Mouse (Mus musculus): Measurements from ENCODE around the gene Stkld1. TPM values are rescaled to one million over a fixed set of nuclear protein-coding genes. Genes with fewer than 3 reads are reported as not detected.

Stkld1 gene
- total and polyA plus RNA-seq, 3 experiments = 0.13 to 0.29 (median 0.19) TPM

- TF ChIP-seq ELF1 (IDR thresholded peaks at IDR 0.05; ENCODE audit: low read depth, low read length) (peak; percentile 98), SMC3 (IDR thresholded peaks at IDR 0.05; ENCODE audit: low read depth, low read length) (no peak), MAZ (IDR thresholded peaks at IDR 0.05; ENCODE audit: low read depth, low read length) (peak; percentile 83), JUND (conservative IDR thresholded peaks at IDR 0.05; ENCODE audit: low read depth, low read length) (no peak), USF2 (conservative IDR thresholded peaks at IDR 0.05; ENCODE audit: low read depth, low read length) (no peak)
Measured at GRCm38 (mm10) chr2:26902467-26903220, 31.2 kb upstream of the Stkld1 start, which contains the start of gene Surf6 (continued).

GRCm38 (mm10) chr2:26903311-26903710, 30.5 kb upstream of the Stkld1 start:
- Histone ChIP-seq H3K4me1 (ENCODE audit: control insufficient read depth in 1 of 2, insufficient read depth in 2 of 2) (peaks cover 16 to 59% of the 10 kb centered on the region in 2 experiments), H3K4me3 (replicated peaks in 1 of 3; ENCODE audit: low read depth in 2 of 3, low read length in 2 of 3, poor library complexity in 1 of 3) (peak overlapping the region; percentile 76 to 78 (median 76)), H3K4me2 (ENCODE audit: insufficient read depth, low read depth, poor library complexity, severe bottlenecking) (peak overlapping the region; percentile 71), H3K27me3 (replicated peaks) (no peaks in the 10 kb centered on the region), H3K36me3 (replicated peaks in 1 of 2; ENCODE audit: control insufficient read depth in 1 of 2, insufficient read depth in 1 of 2, low read length in 1 of 2) (peaks cover 45 to 79% of the 10 kb centered on the region in 2 experiments), H3K27ac (ENCODE audit: insufficient read depth, low read depth) (peak overlapping the region; percentile 88), H3K9me3 (replicated peaks; ENCODE audit: low read length) (no peaks in the 10 kb centered on the region), H3K9ac (ENCODE audit: insufficient read depth, low read depth) (peak overlapping the region; percentile 90), H3K79me2 (replicated peaks; ENCODE audit: control insufficient read depth, extremely low read depth, insufficient read depth, poor library complexity, severe bottlenecking) (peaks cover 41% of the 10 kb centered on the region)
- dilution Hi-C loops (cut with MboI; ENCODE audit: extremely low pct_ligation_motif_present, extremely low pct_unique_long_range_greater_than_20kb, low sequenced_read_pairs) = no loop called here
- in situ Hi-C loops (cut with MboI; ENCODE audit: low pct_ligation_motif_present, low pct_unique_long_range_greater_than_20kb, low sequenced_read_pairs) = no loop called here
- no peak for TF ChIP-seq USF1 (IDR thresholded peaks at IDR 0.05; ENCODE audit: low read depth, low read length)
- TF ChIP-seq MAFK (IDR thresholded peaks at IDR 0.05; ENCODE audit: insufficient replicate concordance, low read length) = no peak
- TF ChIP-seq POLR2AphosphoS2 (IDR thresholded peaks at IDR 0.05; ENCODE audit: low read depth, low read length) = peak; percentile 44; the same call in 1 of the 2 replicates
- no peak for TF ChIP-seq CTCF (conservative IDR thresholded peaks at IDR 0.05 in 1 of 2, IDR thresholded peaks at IDR 0.05 in 1 of 2; ENCODE audit: low read depth in 2 of 2, low read length in 2 of 2)
- TF ChIP-seq ZKSCAN1 (IDR thresholded peaks at IDR 0.05; ENCODE audit: borderline replicate concordance, low read depth, low read length) = no peak
- no peak for TF ChIP-seq ETS1 (conservative IDR thresholded peaks at IDR 0.05; ENCODE audit: low read depth, low read length)
- no peak for DNase-seq (ENCODE audit: extremely low read depth)

DNA sequence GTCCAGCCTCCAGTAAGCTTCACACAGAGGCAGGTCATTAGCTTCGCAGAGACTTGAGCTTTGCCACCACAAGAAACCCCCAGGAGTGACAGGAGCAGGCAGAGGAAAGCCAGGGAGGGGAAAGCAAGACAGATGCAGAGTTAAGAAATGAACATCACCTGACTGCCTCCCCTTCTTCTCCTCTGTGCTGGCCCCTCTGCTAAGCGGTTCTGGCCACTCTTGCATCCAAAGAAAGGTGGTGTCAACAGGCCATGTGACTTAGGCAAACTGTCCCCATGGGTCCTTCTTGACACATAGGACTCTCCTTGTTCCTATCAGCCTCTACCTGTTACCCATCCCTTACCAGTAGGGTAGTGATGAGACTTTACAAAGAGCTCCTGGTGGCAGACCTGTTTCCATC, 27.9 kb upstream of the Stkld1 start:
- H3K4me1 ChIP-seq (ENCODE audit: control insufficient read depth in 1 of 2, insufficient read depth in 2 of 2) = peaks cover 21 to 47% of the 10 kb centered on the region in 2 experiments
- in situ Hi-C loops (cut with MboI; ENCODE audit: low pct_ligation_motif_present, low pct_unique_long_range_greater_than_20kb, low sequenced_read_pairs) = no loop called here

More for the DNA sequence above, 27.9 kb upstream of the Stkld1 start:
- H3K27me3 ChIP-seq (replicated peaks) = no peaks in the 10 kb centered on the region
- peaks cover 44% of the 10 kb centered on the region for H3K79me2 ChIP-seq (replicated peaks; ENCODE audit: control insufficient read depth, extremely low read depth, insufficient read depth, poor library complexity, severe bottlenecking)
- no peak overlapping the region for H3K9ac ChIP-seq (ENCODE audit: insufficient read depth, low read depth)
- H3K36me3 ChIP-seq (replicated peaks in 1 of 2; ENCODE audit: control insufficient read depth in 1 of 2, insufficient read depth in 1 of 2, low read length in 1 of 2) = peaks cover 33 to 60% of the 10 kb centered on the region in 2 experiments
- no peak overlapping the region for H3K4me2 ChIP-seq (ENCODE audit: insufficient read depth, low read depth, poor library complexity, severe bottlenecking)
- dilution Hi-C loops (cut with MboI; ENCODE audit: extremely low pct_ligation_motif_present, extremely low pct_unique_long_range_greater_than_20kb, low sequenced_read_pairs) = no loop called here
- no peak for DNase-seq (ENCODE audit: extremely low read depth)
- no peak for TF ChIP-seq MAFK (IDR thresholded peaks at IDR 0.05; ENCODE audit: insufficient replicate concordance, low read length)
- TF ChIP-seq ZMIZ1 (IDR thresholded peaks at IDR 0.05; ENCODE audit: low read depth, low read length) = no peak
- no peak for TF ChIP-seq EP300 (IDR thresholded peaks at IDR 0.05; ENCODE audit: low read length)
- TF ChIP-seq USF2 (conservative IDR thresholded peaks at IDR 0.05; ENCODE audit: low read depth, low read length) = no peak
- no peak for TF ChIP-seq ZC3H11A (IDR thresholded peaks at IDR 0.05; ENCODE audit: low read depth, low read length)
- no peak for TF ChIP-seq POLR2A (IDR thresholded peaks at IDR 0.05; ENCODE audit: low read depth, low read length)
- TF ChIP-seq HCFC1 (IDR thresholded peaks at IDR 0.05; ENCODE audit: low read depth, low read length) = no peak
- TF ChIP-seq ELF1 (IDR thresholded peaks at IDR 0.05; ENCODE audit: low read depth, low read length) = no peak
- TF ChIP-seq KAT2A (IDR thresholded peaks at IDR 0.05; ENCODE audit: insufficient replicate concordance, low read length) = no peak
- TF ChIP-seq TCF12 (IDR thresholded peaks at IDR 0.05; ENCODE audit: low read depth, low read length) = no peak
- no peak for TF ChIP-seq GABPA (IDR thresholded peaks at IDR 0.05; ENCODE audit: insufficient replicate concordance, low read depth, low read length)
- no peak for TF ChIP-seq CHD2 (IDR thresholded peaks at IDR 0.05; ENCODE audit: low read length)
- no peaks in the 10 kb centered on the region for H3K9me3 ChIP-seq (replicated peaks; ENCODE audit: low read length)
- H3K4me3 ChIP-seq (replicated peaks in 1 of 3; ENCODE audit: low read depth in 2 of 3, low read length in 2 of 3, poor library complexity in 1 of 3) = no peak overlapping the region
- H3K27ac ChIP-seq (ENCODE audit: insufficient read depth, low read depth) = no peak overlapping the region

Data from CH12.LX (cell line).